Mouse (Mus musculus) heart, embryonic 13.5 days (tissue): Measurements from ENCODE around the gene Polh. TPM values are rescaled to one million over a fixed set of nuclear protein-coding genes. Genes with fewer than 3 reads are reported as not detected.

ENCODE experiments used
- ATAC-seq: fragments of 200-750 bp; cut with Nextera tagmentation; 2 replicates; pipeline ENCODE4 v1.8.0; 2017; ENCODE audit warnings: moderate TSS enrichment; ENCODE audit not compliant: insufficient number of reproducible peaks, low FRiP score, low TSS enrichment; ENCODE audit errors: extremely low read depth
- H3K27ac ChIP-seq: fragments of 300-500 bp; sonication (generic); replicated peaks from 2 replicates; pipeline ENCODE4 v1.5.1; 2015; ENCODE audit warnings: moderate library complexity, mild to moderate bottlenecking, inconsistent platforms
- H3K27me3 ChIP-seq: fragments of 300-500 bp; sonication (generic); replicated peaks from 2 replicates; pipeline ENCODE4 v1.6.1; 2015; ENCODE audit warnings: mild to moderate bottlenecking, inconsistent platforms
- H3K36me3 ChIP-seq: fragments of 300-500 bp; sonication (generic); 2 replicates; pipeline ENCODE4 v1.6.1; 2015; ENCODE audit warnings: mild to moderate bottlenecking, inconsistent platforms
- H3K4me1 ChIP-seq: fragments of 300-500 bp; sonication (generic); 2 replicates; pipeline ENCODE4 v1.6.1; 2015; ENCODE audit warnings: inconsistent platforms
- H3K4me2 ChIP-seq: fragments of 300-500 bp; sonication (generic); 2 replicates; pipeline ENCODE4 v1.6.1; 2015; ENCODE audit warnings: inconsistent platforms, mild to moderate bottlenecking, moderate library complexity
- H3K4me3 ChIP-seq: fragments of 300-500 bp; sonication (generic); 2 replicates; pipeline ENCODE4 v1.5.1; 2015; ENCODE audit warnings: moderate library complexity, mild to moderate bottlenecking, inconsistent platforms
- H3K9ac ChIP-seq: fragments of 300-500 bp; sonication (generic); 2 replicates; pipeline ENCODE4 v1.6.1; 2015; ENCODE audit warnings: inconsistent platforms, mild to moderate bottlenecking, moderate library complexity
- H3K9me3 ChIP-seq: fragments of 300-500 bp; sonication (generic); 2 replicates; pipeline ENCODE4 v1.6.1; 2016; ENCODE audit warnings: inconsistent platforms
- WGBS: fragments of 180-500 bp; shearing (Covaris S2); methylation state at CpG from one replicate; pipeline ENCODE4 v1.1.7; 2015; ENCODE audit warnings: mixed read lengths; 5-methylcytosine and 5-hydroxymethylcytosine counted together
- polyA plus RNA-seq: library from polyadenylated mRNA; unstranded; fragments of >200 nt; fragmentation: Nextera tagmentation; extraction: Ambion mirVana; gene quantifications from 2 replicates; pipeline ENCODE4 v1.2.1, GENCODE M21; 2015

The Polh gene
- polyA plus RNA-seq, 1 experiment from 2014 or later, result 9.6 TPM

DNA sequence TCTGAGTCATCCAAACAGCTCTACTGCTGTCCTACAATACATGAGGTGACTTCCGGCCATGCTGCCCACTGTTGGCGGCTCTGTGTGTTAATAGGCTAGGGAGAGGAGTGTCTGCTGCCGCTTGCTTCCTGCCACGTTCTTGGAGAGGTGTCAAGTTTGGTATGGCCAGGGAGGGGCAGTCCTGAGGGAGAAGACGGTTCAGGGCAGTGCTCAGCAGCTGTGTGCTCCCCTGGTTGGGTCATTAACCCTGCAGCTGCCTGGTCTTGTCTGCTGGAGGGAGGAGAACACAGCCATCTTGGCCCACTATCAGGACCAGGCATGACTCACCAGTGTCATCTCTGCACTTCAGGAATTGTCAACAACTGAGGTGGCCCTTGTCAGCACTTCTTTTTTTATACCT, 34.1 kb downstream of the Polh start:
- no peak overlapping the region for H3K4me3 ChIP-seq
- WGBS, result 36% methylated on average over 5 of the region's 5 CpGs
- no peak overlapping the region for H3K4me2 ChIP-seq
- H3K4me1 ChIP-seq, result peaks cover 27% of the 10 kb centered on the region
- no peaks in the 10 kb centered on the region for H3K9me3 ChIP-seq
- H3K36me3 ChIP-seq, result peaks cover 98% of the 10 kb centered on the region
- H3K27ac ChIP-seq, result peak overlapping the region; percentile 29; the same call in 1 of the 2 replicates
- no peaks in the 10 kb centered on the region for H3K27me3 ChIP-seq
- 0 out of 2 replicates have a peak, but pooled peaks have one; percentile 22 for ATAC-seq
- no peak overlapping the region for H3K9ac ChIP-seq

DNA sequence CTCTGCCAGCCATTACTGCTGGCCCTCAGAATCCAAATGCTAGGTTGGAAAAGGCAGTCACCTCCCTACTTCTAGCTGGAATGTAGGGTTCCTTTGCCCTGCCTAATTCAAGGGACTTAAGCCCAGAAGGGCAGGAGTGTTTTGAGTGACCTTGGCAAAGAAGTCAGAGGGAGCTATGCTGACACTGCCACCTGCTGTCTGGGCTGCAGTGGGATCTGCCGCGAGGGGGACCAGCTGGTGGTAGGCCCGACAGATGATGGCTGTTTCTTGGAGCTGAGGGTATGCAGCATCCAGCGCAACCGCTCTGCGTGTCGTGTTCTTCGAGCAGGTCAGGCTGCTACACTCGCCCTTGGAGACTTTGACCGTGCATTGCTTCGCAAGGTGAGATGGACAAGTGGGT, 35.4 kb downstream of the Polh start:
- 82% methylated on average over 11 of the region's 11 CpGs for WGBS
- no peak overlapping the region for H3K4me3 ChIP-seq
- H3K27me3 ChIP-seq, result no peaks in the 10 kb centered on the region
- H3K9ac ChIP-seq, result no peak overlapping the region
- H3K4me1 ChIP-seq, result peaks cover 40% of the 10 kb centered on the region
- peaks cover 91% of the 10 kb centered on the region for H3K36me3 ChIP-seq
- no peak overlapping the region for H3K27ac ChIP-seq
- H3K9me3 ChIP-seq, result no peaks in the 10 kb centered on the region
- ATAC-seq, result no peak
- H3K4me2 ChIP-seq, result no peak overlapping the region

GRCm38 (mm10) chr17:46166270-46166669, 36.2 kb downstream of the Polh start:
- H3K27ac ChIP-seq, result no peak overlapping the region

DNA sequence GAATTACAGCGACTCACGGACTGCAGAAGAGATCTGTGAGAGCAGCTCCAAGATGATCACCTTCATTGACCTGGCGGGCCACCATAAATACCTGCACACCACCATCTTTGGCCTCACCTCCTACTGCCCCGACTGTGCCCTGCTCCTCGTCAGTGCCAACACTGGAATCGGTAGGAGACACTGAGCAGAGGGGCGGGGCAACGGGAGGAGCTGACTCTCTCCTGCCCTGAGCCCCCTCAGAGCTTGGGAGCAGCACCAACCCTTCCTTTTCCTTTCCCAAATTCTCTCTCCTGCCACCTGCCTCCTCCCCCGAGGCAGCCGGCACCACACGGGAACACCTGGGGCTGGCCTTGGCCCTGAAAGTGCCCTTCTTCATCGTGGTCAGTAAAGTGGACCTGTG, 37.0 kb downstream of the Polh start:
- Histone ChIP-seq H3K36me3 (peaks cover 77% of the 10 kb centered on the region), H3K27ac (no peak overlapping the region), H3K4me2 (no peak overlapping the region), H3K4me3 (no peak overlapping the region), H3K9me3 (no peaks in the 10 kb centered on the region), H3K9ac (no peak overlapping the region), H3K4me1 (peaks cover 45% of the 10 kb centered on the region), H3K27me3 (no peaks in the 10 kb centered on the region)
- no peak for ATAC-seq
- WGBS, result 81% methylated on average over 12 of the region's 12 CpGs

More at GRCm38 (mm10) chr17:46166270-46166669, 36.2 kb downstream of the Polh start:
- H3K4me2 ChIP-seq, result no peak overlapping the region
- WGBS, result 77% methylated on average over 5 of the region's 5 CpGs
- H3K36me3 ChIP-seq, result peaks cover 86% of the 10 kb centered on the region
- ATAC-seq, result no peak
- H3K4me1 ChIP-seq, result peaks cover 45% of the 10 kb centered on the region
- H3K9ac ChIP-seq, result no peak overlapping the region
- H3K9me3 ChIP-seq, result no peaks in the 10 kb centered on the region
- no peak overlapping the region for H3K4me3 ChIP-seq
- no peaks in the 10 kb centered on the region for H3K27me3 ChIP-seq

- no peak overlapping the region for H3K4me3 ChIP-seq
- peaks cover 46% of the 10 kb centered on the region for H3K4me1 ChIP-seq
- 91% methylated on average over 10 of the region's 10 CpGs for WGBS
- no peaks in the 10 kb centered on the region for H3K9me3 ChIP-seq
- no peak overlapping the region for H3K27ac ChIP-seq
- peaks cover 71% of the 10 kb centered on the region for H3K36me3 ChIP-seq
- H3K27me3 ChIP-seq, result no peaks in the 10 kb centered on the region
- H3K9ac ChIP-seq, result no peak overlapping the region
- no peak overlapping the region for H3K4me2 ChIP-seq
- no peak for ATAC-seq
Observed at GRCm38 (mm10) chr17:46164791-46165190, 37.7 kb downstream of the Polh start.

DNA sequence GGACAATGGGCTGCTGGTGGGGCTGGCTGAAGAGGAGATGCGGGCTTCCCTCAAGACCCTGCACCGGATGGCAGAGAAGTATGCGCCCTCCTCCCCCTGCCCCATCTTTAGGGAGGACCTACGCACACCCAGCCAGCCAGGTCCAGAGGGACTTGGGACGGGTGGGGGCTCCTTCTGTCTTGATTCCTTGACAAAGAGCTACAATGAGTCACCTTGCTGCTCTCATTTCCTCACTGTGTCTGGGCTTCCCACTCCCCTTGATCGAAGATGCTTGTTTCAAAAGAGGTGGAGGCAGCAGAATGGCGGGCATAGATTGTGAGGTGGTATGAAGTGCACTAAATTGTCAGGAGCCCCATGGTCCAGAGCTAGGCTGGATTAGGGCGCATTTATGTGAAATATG, 38.1 kb downstream of the Polh start:
- H3K9ac ChIP-seq, result no peak overlapping the region
- no peak overlapping the region for H3K4me3 ChIP-seq
- no peaks in the 10 kb centered on the region for H3K9me3 ChIP-seq
- no peaks in the 10 kb centered on the region for H3K27me3 ChIP-seq
- no peak for ATAC-seq
- H3K36me3 ChIP-seq, result peaks cover 66% of the 10 kb centered on the region
- H3K4me1 ChIP-seq, result peaks cover 51% of the 10 kb centered on the region
- WGBS, result 92% methylated on average over 8 of the region's 8 CpGs
- H3K4me2 ChIP-seq, result no peak overlapping the region
- H3K27ac ChIP-seq, result no peak overlapping the region

- H3K27me3 ChIP-seq, result no peaks in the 10 kb centered on the region
- H3K9me3 ChIP-seq, result no peaks in the 10 kb centered on the region
- H3K36me3 ChIP-seq, result peaks cover 53% of the 10 kb centered on the region
- peaks cover 45% of the 10 kb centered on the region for H3K4me1 ChIP-seq
- peak overlapping the region; percentile 25 for H3K9ac ChIP-seq
- H3K4me3 ChIP-seq, result peak overlapping the region; percentile 92
- 64% methylated on average over 9 of the region's 9 CpGs for WGBS
- peak overlapping the region; percentile 93 for H3K4me2 ChIP-seq
- ATAC-seq, result no peak
- peak overlapping the region; percentile 48; the same call in 1 of the 2 replicates for H3K27ac ChIP-seq
Observed at GRCm38 (mm10) chr17:46162951-46163421, 39.5 kb downstream of the Polh start.

GRCm38 (mm10) chr17:46162551-46162950, 39.9 kb downstream of the Polh start:
- Histone ChIP-seq H3K4me2 (peak overlapping the region; percentile 93), H3K9me3 (no peaks in the 10 kb centered on the region), H3K9ac (peak overlapping the region; percentile 25), H3K36me3 (peaks cover 48% of the 10 kb centered on the region), H3K4me1 (peaks cover 41% of the 10 kb centered on the region), H3K4me3 (peak overlapping the region; percentile 92), H3K27me3 (no peaks in the 10 kb centered on the region), H3K27ac (peak overlapping the region; percentile 48; the same call in 1 of the 2 replicates)
- WGBS, result 79% methylated on average over 7 of the region's 7 CpGs
- ATAC-seq, result no peak

DNA sequence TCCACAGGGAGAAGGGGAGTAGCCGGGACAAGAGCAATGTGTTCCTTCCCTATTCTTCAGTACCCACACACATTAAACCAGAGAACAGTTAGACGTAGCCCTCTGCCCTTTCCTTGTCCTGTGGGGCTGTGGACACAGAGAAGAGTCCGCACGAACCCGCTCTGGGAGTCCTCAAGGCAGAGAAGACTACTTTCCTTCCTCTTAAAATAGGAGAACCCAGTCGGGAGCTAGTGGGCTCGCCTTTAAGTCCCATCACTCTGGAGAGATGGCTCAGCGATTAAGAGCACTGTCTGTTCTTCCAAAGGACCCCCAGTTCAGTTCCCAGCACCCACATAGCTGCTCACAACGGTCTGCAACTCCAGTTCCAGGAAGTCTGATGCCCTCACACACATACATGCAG, 40.7 kb downstream of the Polh start:
- WGBS, result 49% methylated on average over 9 of the region's 9 CpGs
- no peaks in the 10 kb centered on the region for H3K27me3 ChIP-seq
- no peaks in the 10 kb centered on the region for H3K9me3 ChIP-seq
- H3K4me3 ChIP-seq, result peak overlapping the region; percentile 92
- no peak for ATAC-seq
- H3K4me1 ChIP-seq, result peaks cover 36% of the 10 kb centered on the region
- peak overlapping the region; percentile 93 for H3K4me2 ChIP-seq
- peak overlapping the region; percentile 95 for H3K9ac ChIP-seq
- H3K36me3 ChIP-seq, result peaks cover 40% of the 10 kb centered on the region
- H3K27ac ChIP-seq, result peak overlapping the region; percentile 89

GRCm38 (mm10) chr17:46161179-46161578, 41.3 kb downstream of the Polh start:
- Histone ChIP-seq H3K9me3 (no peaks in the 10 kb centered on the region), H3K4me3 (peak overlapping the region; percentile 92), H3K9ac (peak overlapping the region; percentile 95), H3K27ac (peak overlapping the region; percentile 89), H3K27me3 (no peaks in the 10 kb centered on the region), H3K36me3 (peaks cover 35% of the 10 kb centered on the region), H3K4me1 (peaks cover 31% of the 10 kb centered on the region), H3K4me2 (peak overlapping the region; percentile 93)
- 2% methylated on average over 19 of the region's 19 CpGs for WGBS
- ATAC-seq, result 0 out of 2 replicates have a peak, but pooled peaks have one; percentile 1

DNA sequence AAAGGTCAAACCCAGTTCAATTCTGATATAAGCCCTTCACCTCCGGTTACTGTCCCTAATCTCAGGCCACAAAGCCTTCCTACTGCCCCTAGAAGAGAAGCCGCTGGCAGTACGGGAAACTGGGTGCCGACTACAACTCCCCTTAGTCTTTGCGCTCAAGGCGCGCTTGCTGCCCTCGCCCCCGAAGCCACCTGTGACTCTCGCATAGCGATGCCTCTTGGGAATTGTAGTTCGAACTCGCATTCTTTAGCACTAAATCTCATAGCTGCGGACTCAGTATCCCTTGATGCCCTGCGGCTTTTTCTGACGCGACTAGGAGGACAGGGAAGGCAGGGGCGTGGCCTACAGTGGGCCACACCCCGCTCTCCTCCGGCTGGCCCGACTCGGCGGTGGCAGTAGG, 41.8 kb downstream of the Polh start, which contains the start of gene Gtpbp2:
Gene Gtpbp2 (plus strand): TSS at position 347 of the 400 bp plus-strand sequence.
- H3K9ac ChIP-seq, result peak within 1 kb of the TSS; percentile 95
- H3K4me3 ChIP-seq, result peak within 1 kb of the TSS; percentile 92
- H3K36me3 ChIP-seq, result peaks cover 30% of the 10 kb centered on the region
- H3K27me3 ChIP-seq, result no peaks in the 10 kb centered on the region
- under 1% methylated on average over 23 of the region's 23 CpGs for WGBS
- H3K9me3 ChIP-seq, result no peaks in the 10 kb centered on the region
- peak; percentile 89 for ATAC-seq
- peak within 1 kb of the TSS; percentile 93 for H3K4me2 ChIP-seq
- peak within 1 kb of the TSS; percentile 99 for H3K27ac ChIP-seq
- peaks cover 30% of the 10 kb centered on the region for H3K4me1 ChIP-seq

DNA sequence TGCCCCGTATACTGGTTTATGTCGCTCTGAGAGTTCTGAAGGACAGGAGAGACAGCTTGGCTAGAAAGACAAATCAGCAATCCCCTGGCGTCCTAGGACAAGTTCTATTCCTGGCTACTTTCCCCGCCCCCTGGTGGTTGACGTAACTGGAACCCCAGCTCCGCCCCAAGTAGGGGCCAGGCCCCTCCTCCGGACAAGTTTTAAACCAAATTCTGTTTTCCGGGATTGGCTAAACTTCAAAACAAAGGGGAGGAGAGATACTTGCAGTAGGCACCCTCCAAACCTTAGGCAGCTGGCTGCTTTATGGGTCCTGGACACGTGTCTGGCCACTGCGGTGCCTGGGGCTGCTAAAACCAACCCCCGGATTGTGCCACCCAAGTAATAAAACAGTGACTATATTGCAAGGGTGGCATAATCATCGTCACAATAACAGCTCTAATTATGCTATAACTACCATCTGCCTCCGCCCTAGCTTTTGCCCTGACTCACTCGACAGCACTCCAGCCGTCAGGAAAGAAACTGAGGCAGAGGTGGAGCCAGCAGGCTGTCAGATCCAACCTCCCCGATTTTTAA, 42.3 kb downstream of the Polh start:
- Histone ChIP-seq H3K27ac (peak overlapping the region; percentile 99), H3K9ac (peak overlapping the region; percentile 83), H3K9me3 (no peaks in the 10 kb centered on the region), H3K4me3 (peak overlapping the region; percentile 92), H3K4me1 (peaks cover 30% of the 10 kb centered on the region), H3K4me2 (peak overlapping the region; percentile 93), H3K36me3 (peaks cover 25% of the 10 kb centered on the region), H3K27me3 (no peaks in the 10 kb centered on the region)
- peak; percentile 59 for ATAC-seq
- WGBS, result under 1% methylated on average over 16 of the region's 16 CpGs
